Mouse (Mus musculus): ENCODE data around the gene Cgnl1.

GRCm38 (mm10) chr9:71753529-71753928, 17.9 kb downstream of the Cgnl1 start:
- TF ChIP-seq POLR2A (IDR thresholded peaks at IDR 0.05; ENCODE audit: extremely low read depth, insufficient read depth, low read length) (no peak), CTCF (IDR thresholded peaks at IDR 0.05; ENCODE audit: low read depth, low read length) (no peak)
